Mouse (Mus musculus) spleen, postnatal 36 days (tissue): ENCODE results near the gene Odam.

Source experiments
- DNase-seq, 2 experiments: peaks; one replicate each; pipeline ENCODE4 v3.0.0; 2022; ENCODE audit warnings: low spot score in 2 of 2, mixed read lengths in 1 of 2

Odam gene

GRCm38 (mm10) chr5:87884729-87885128, at the start of gene Odam:
TSS of gene Odam (plus strand) at chr5:87885029.
- DNase-seq, result no peak

DNA sequence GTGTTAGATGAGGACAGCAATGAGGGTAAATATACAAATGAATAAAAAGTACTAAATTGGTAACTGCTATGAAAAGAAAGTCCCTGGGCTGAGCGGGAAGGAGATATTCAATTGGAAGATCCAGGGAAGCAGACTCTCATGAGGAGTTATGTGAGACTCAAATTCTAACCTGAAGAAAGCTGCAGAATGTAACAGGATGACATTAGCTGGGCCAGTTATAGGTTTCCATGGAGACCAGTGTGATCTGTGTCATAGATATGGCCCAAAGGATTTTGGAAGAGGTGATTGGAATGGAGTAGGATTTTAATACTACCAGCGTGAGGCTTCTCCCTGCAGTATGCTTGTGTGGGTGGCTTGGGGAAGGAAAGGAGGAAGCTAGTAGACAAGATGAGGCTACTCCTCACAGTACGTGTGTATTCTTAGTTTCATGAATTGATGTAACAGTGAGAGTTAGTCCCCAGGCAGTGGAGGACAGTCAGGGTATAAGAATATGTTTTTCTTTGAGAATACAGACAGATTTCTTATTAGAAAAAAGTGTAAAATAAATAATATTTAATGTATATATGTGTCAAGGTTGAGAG, 29.6 kb upstream of the Odam start:
- no peak for DNase-seq

GRCm38 (mm10) chr5:87870084-87870483, 14.7 kb upstream of the Odam start:
- no peak for DNase-seq

DNA sequence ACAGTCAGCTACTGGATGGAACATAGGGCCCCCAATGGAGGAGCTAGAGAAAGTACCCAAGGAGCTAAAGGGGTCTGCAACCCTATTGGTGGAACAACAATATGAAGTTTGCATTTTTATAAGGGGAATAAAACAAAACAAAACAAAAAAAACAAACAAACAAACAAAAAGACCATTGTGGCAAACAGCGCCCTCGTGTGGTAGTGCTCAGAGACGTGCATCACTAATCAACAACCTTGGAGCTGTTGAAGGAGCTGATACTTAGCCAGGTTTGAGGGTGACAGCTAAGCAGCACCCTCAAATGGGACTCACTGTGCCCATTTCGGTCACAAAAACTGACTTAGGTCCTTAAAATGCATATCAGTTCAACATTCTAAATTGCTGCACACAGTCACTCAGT, 13.4 kb upstream of the Odam start:
- DNase-seq, result no peak

- DNase-seq, result no peak
These were observed 40.5 kb downstream of the Odam start, which contains the start of gene Csn3 for GRCm38 (mm10) chr5:87925372-87925771. TSS of gene Csn3 (plus strand) at chr5:87925579.

GRCm38 (mm10) chr5:87931603-87932002, 46.8 kb downstream of the Odam start:
- no peak for DNase-seq

GRCm38 (mm10) chr5:87940752-87941151, 55.9 kb downstream of the Odam start:
- no peak for DNase-seq

DNA sequence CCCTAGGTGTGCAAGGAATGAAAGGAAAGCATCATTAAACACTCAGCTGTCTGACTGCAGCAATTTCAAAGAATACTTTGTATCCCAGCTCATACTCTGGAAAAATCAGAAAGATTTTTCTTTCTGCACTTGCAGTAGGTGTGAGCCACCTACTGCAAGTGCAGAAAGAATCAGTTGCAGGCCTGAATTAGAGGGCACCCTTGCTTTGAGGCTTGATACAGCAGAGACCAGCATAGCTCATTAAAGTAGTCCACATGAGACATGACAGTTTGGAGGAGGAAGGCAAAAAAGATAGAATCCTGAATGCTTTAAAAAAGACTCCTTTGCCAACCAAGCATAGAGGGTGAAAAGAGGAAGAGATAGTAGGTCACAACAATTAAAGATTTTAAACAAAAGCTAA, 57.7 kb downstream of the Odam start:
- no peak for DNase-seq
